Mouse (Mus musculus) left cerebral cortex, postnatal 4 days (tissue): ENCODE measurements around the gene Dst. TPM values are rescaled to one million over a fixed set of nuclear protein-coding genes. Genes with fewer than 3 reads are reported as not detected.
"Not testable (repeated sequence)": the region's sequence is repeated elsewhere in the genome, so short reads cannot be mapped to it uniquely, and the experiment has no call there.

Source experiments
- DNase-seq: peaks from one replicate; pipeline ENCODE4 v3.0.0-alpha.2; 2022
- intact Hi-C: fragments of 180-260 bp; cut with DNase I; formaldehyde crosslinking; loops from one replicate; pipeline ENCODE4 v1.15.1; 2025
- total RNA-seq, 2 experiments: library from RNA; stranded (reverse); gene quantifications; 2 replicates each; pipeline ENCODE4 v1.2.3; 2021

Dst gene
- total RNA-seq, 2 experiments from 2014 or later = 282 TPM

DNA sequence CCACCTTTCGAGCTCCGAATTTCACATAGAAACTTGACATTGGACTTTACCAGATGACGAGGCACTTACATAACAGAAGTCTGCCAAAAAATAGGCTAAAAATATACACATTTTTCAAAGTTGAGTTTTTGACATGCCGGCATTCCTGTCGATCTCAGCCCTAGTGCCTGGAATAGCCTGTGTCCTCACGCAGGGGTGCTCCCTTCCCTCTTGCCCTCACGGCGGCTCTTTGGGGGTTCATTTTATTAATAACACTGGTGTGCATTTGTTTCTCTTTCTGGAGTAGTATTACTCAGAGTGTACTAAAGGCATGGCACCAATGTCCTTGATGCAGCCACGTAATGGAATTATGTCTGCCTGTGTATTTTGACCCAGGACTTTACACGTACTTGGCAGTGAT, 146.9 kb downstream of the Dst start:
- intact Hi-C loops = no loop called here

DNA sequence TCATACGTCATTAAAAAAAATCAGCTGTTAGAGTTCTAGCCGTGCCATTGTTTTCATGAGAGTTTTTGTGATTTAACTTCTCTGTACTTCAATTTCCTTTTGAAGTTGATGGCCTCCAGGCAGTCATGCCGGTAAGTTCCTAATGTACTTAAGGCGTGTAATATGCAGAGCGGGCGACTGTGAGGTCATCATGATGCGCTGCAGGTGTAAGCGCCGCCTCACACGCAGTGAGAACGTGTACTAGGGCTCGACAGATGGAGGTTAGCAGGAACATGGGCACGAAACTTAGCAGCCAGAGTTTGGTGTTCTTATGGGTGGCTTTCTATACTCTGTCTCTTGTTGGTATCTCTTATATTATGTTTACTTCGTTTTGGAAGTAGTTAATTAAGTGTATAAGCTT, 148.6 kb downstream of the Dst start:
- DNase-seq = no peak
- intact Hi-C loops = no loop called here

More for the DNA sequence above, 146.9 kb downstream of the Dst start:
- DNase-seq = no peak

DNA sequence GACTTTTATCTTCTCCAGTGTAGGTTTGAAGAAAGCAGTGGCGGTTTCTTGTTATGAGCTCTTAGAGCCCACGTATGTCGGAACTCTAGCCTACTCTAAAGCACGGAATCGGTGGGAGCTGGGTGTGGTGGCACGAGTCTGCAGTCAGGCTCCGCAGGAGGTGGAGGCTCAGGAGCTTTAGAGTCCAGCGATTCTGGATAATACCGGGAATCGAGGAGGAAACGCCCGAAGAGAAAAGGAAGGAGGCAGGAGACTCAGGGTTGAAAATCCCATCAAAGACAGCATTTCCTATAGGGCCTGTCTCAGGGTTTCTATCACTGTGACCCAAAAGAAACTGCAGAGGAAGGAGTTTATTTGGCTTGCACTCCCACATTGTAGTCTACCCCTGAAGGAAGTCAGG, 151.2 kb downstream of the Dst start:
- intact Hi-C loops = no loop called here
- DNase-seq = no peak

DNA sequence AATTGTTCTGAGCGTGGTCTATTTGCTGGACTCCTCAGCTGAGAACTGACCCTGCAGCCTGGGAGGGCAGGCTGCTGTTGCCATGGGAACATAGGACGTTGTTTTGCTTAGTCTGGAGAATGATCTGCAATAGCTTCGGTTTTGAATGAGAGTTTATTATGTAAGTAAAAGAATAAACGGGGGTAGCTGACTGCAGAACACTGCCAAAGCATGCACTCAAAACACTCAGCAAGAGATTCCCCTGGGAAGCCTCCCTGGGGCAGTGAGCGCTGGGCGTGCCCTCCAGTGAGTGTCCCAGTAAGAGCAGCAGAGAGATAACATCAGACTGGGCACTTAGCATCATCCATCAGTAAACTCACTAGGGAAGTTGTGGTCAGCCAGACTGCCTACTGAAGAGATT, 152.4 kb downstream of the Dst start:
- DNase-seq = no peak
- intact Hi-C loops = no loop called here

DNA sequence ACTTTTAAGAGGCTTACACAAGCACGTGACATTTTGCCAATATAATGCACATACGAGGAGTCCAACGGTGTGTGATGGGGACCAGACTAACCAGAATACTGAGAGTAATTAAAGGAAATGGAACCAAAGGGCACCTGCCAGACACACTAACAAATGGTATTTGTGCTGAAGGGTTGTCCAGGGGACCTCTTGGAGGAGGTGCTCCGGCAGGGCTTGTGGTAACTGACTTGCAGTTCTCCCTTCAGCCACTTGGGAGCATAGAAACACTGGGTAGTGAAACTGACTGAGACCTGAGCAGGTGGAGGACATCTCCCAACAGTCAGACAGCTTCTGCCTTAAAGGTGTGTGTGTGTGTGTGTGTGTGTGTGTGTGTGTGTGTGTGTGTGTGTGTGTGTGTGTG, 153.1 kb downstream of the Dst start:
- intact Hi-C loops = no loop called here
- DNase-seq = peak; percentile 57

DNA sequence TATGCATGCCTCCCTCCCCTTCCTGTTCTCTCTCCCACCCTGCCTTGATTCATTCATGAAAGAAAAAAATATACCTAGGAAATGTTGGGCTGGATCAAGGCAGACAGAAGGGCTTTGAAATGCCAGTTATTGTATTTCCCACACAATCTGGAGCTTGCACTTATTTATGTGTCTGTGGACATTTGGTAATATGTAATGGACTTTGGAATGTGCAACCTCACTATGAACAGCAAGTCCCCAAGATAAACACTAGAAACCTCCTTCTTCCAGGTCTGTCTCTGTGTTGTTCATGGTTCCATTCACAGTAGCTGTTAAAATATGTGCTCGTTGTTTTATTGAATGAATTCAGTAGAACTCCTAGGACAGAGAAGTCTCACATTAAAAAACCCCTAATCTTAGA, 153.8 kb downstream of the Dst start:
- no peak for DNase-seq
- intact Hi-C loops = no loop called here

DNA sequence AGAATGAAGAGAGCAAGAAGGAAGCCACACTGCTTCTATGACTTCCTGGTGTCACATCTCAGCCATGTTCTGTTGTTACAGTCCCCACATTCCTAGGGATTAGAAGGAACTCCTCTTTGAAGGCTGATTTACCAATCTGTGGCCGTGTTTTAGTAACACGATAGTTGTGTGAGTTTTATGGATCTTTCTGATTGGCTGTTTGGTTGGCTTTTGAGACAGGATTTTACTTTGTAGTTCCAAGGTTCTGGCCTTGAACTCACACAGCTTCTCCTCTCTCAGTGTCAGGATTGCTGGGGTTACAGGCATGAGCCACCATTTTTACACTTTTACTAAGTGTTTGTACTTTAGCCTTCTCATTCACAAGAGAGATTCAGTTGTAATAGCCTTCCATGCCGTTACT, 155.9 kb downstream of the Dst start:
- intact Hi-C loops = no loop called here

DNA sequence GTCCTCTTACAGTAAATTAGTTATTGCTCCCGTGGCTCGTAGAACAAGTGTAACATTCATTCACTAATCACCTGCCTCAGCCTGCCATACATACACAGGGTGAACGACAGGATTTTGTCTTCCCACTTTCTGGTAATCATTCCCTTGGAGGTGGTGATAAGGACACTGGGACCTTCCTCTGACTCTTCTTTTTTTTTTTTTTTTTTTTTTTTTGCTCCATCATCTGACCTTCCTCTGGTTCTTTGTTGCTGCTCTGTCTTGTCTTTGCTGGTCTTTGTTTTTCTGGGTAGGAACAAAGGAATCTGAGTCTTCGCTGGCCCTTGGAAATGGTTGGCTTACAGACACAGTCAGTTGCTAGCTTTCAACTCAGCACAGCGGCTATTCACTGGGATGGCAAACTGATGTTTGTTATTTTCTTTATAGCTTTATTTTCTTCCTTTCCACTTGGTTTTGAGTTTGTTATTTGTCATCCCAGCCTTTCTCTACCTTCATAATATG, 157.6 kb downstream of the Dst start:
- DNase-seq = no peak
- intact Hi-C loops = no loop called here

More for the DNA sequence above, 155.9 kb downstream of the Dst start:
- DNase-seq = no peak

DNA sequence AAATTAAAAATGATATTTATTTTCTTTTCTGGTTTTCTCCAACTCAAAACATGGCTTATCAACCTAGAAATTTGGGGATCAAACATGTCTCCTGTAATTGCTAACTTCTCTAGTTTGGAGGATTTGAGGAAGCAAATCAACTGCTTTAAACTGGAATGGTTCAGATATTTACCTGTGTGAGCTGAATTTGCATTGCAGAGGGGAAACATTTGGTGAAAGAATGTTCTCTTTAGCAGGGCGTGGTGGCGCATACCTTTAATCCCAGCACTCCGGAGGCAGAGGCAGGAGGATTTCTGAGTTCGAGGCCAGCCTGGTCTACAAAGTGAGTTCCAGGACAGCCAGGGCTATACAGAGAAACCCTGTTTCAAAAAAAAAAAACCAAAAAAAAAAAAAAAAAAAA, 158.4 kb downstream of the Dst start:
- DNase-seq, intact Hi-C loops: not testable (repeated sequence)

DNA sequence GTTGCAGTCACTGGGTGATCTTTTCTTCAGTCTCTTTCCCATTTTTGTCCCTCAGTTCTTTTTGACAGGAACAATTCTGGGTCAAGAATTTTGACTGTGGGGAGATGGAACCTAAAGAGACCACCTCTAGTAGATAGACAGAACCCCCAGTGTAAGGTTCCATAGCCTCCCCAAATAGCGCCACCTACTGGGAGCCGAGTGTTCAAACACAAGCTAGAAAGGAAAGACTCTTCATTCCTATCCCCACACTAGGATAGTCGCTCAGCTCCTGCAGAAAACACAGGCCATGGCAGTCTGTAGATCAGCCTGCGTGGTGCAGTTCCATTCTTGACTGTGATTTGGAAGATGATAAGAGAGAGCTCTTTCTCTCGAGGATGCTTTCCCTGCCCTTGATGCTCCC, 160.3 kb downstream of the Dst start:
- peak; percentile 22 for DNase-seq
- intact Hi-C loops = no loop called here

DNA sequence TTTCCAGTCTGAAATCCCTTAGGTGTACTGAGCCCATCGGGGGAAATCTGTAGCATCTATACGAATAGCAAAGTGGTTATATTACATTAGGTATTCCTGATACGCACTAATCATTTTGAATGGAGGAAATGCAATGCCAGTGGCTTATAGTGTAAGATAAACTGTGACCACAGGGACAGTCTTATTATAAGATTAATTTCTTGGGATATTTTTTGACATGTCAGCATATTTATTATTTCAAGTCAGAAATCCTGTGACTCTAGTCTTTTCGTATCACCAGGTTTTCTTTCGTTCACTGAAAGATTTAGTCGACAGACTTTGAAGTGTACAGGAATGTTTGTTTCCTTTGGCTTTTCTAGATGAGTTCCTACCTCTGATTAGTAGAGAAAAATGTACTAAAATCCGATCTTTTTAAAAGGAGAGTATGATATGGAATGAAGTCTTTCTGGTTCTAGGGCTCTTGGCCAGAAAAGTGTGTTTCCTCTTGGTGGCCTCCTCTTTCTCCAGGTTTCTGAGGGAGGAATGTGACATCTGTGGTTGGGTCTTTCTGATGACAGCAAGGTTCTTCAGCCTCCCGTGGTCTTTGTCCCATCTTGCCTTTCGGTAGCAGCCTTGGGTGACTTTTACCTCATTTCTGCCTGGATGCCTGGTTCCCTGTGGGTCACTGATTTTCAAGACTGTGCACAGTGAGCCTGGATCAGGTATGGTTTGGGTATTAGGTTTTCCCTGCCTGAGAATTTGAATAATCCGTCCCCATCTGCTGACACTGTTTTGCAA, 161.7 kb downstream of the Dst start:
- no peak for DNase-seq
- intact Hi-C loops = no loop called here

DNA sequence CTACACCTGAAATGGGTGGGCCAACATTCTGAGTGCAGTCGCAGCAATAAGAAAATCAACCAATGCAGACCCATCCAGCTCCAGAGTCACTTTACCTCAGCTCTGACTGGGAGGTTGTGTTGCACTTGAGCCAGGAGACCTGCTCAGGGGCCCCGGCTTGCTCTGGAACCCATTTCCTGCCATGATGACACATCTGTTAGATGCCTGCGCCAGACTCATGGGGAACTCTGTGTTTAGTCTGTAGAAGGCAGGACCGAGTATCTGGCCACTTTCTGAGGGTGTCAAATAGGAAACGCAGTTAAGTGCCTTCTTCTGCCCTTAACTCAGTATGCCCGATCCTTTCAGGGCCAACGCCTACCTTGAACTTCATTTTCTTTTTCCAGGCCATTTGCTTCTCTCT, 162.4 kb downstream of the Dst start:
- intact Hi-C loops = no loop called here

DNA sequence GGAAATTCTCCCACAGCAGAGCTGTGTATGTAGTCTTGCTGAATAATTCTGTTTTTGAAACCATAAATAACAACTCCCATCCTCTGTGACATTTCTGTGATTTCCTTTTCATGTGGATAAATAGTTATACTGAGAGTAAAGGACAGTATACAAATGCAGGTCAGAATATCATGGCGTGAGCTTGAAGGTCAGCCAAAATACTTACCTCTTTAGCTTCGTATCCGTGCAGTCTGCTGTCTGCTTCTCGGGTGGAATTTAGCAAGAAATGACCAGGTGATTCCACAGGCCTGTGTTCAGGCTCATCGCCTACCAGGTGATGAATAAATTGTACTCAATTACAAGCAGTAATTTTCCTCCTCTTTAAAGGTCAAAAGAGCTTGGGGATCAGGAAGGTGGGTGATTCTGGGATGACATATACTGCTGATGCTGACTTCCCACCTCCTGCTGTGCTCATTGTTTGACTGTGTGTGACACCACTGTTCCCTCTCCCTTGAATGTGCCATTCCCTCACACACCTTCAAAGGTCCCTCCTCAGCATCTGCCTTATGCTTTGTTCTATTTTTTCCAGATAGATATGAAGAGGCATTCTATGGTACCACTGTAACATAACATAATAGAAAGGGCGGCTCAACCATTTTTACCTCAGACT, 163.1 kb downstream of the Dst start:
- intact Hi-C loops = no loop called here
- DNase-seq = no peak

More for the DNA sequence above, 162.4 kb downstream of the Dst start:
- no peak for DNase-seq

DNA sequence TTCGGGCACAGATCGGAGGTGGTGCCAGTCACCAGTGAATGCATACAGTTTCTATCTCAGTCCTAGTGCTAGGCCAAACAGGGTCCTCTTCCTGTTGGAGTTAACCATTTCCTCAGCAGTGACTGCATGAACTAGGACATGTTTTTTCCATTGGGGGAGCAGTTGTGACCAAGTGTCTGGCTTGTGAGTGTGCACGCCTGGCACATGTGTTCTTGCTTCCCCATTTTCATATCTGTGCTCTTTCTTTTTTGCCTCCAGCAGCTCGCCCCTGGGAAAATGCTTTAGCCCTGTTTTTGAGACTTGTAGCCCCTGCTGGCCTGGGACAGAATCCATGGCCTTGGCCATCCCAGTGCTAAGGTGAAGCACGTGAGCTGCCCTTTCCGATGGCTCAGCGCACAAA, 164.2 kb downstream of the Dst start:
- intact Hi-C loops = no loop called here
- no peak for DNase-seq

DNA sequence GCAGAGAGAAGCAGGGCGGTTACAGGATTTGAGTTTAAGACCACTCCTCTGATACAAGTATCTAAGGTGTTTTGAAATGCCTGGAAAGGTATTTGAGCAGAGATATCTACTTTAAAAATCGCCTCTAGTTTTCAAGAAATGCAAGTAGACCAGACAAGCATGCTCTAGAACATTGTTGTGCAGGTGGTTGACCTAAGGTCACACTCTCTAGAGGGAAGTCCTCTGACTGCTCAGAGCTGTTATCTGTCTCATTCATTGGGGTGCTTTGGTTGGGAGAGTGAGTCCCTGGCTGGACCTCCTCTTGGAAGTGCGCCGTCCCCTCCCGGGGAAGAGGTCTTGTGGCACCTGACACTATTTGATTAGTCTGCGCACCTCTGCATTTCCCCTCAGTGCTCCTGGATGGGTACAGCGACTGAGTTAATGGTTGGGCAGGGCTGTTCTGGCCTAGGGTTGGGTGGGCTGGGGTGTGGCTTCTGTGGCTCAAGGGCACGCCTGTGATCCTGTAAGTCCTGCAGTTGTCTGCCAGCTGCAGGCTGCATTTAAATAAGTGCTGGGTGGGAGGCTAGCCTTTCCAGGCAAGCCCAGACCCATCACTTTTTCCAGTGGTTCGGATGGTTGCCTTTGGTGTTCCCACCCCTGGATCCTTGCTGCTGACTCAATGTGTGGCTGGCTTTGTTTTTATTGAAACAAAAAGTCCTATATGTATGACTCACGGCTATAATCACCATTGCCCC, 165.6 kb downstream of the Dst start:
- no peak for DNase-seq
- intact Hi-C loops = no loop called here

DNA sequence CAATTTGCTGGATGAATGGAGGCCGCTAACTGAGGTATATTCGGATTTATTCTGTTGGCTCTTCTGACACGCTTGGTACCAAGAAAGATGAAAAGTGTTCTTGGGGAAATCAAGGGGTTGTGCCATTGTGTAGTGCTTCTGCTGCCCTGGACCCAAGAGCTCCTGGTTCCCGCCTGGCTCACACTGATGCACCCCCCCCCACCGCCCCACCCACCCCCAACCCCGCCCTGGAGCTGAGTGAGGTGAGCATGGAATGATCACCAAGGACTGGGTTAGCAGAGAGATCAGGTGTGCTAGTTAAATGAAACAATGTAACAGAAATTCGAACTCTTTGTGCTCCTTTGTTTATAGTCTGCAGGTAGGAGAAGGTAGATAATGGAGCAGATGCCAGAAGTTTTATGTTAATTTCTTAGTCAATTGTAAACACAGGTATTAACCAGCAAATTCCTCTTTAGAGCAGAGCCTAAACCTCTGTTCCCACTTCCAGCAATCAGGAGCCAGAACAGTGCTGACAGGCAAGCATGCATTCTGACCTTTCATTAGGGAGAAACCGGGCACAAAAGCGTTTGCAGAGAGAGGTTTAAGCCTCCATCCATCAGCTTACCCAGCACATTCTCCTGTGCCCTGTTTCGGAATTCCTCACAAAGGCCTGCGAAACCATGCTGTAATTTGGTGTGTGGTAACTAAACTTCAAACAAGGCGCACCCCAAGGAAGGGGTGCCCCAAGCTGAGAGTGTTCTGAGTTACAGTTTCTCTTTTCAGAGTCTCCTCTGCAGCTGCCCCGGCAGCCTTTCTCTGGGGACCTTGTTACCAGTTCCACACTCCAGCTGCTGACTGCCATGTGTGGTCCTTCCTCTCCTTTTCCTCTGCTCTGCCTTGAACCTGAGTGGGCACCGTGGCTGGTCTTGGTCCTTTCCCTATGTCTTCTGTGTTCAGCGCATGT, 166.5 kb downstream of the Dst start:
- intact Hi-C loops = no loop called here
- no peak for DNase-seq

DNA sequence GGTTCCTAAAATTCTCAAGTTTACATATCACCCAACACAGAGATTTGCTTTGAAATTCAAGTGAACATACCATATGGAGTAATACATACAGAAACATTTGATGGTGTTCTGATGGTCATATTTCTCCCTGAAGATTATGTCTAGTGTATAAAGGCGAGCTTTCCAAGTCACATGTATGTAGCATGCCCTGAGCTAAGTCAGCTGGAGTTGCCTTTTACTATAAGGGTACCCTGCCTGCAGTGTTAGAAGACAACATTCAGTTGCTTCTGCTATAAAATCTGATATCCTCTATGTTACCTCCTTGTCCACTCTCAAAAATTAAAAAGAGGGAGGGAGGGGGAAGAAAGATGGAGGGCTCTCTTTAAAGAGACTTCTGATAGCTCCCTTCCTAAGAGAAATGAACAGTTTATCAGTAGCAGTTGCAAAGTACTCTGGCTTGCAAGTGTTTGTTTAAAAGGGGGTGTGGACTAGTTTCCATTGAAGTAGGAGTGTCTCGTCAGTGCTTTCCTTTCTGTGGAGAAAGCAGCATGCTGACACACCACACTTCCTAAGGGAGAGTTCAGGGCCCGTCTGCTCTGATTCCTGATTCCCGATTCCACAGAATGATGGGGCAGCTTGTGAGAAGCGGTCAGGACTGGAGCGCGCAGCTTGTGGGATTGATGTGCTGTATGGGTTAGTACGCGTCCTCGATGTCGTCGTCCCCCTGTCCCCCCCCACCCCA, 168.8 kb downstream of the Dst start:
- DNase-seq = no peak
- intact Hi-C loops = no loop called here

DNA sequence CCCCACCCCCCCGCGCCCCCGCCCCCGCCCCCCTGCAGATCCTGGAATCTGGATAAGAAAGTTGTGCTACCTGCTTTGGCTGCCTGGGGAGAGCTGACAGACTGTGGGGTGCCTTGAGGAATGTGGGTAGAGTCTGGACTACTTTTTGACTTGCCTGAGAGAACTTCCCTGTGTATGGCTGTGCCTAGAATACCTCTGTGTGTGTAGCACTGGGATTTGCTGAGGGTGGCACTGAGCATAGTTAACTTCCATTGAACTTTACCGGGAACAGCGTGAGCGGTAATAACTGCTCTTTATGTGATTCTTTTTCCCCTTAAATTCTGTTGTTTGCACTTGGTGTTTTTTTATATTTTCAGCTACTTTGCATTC, 169.4 kb downstream of the Dst start:
- intact Hi-C loops = no loop called here
- no peak for DNase-seq

DNA sequence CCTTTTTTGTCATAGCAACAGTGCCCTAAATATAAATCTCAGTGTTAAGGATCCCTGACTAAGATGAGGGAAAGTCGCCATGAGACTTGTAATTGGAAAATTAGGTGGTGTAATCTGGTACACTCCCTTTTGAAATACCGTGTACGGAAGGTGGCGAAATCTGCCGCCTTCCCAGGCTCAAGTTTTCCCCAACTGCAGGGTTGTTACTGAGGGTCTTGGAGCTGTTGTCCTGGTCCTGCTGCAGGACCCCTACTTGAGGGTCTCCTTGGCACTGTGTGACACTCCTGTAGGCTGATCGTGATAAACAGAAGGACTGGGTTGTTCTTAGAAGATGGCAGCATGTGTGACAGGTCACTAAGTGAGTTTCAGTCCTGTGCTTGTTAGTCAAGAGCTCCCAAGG, 169.9 kb downstream of the Dst start:
- no peak for DNase-seq
- intact Hi-C loops = no loop called here

DNA sequence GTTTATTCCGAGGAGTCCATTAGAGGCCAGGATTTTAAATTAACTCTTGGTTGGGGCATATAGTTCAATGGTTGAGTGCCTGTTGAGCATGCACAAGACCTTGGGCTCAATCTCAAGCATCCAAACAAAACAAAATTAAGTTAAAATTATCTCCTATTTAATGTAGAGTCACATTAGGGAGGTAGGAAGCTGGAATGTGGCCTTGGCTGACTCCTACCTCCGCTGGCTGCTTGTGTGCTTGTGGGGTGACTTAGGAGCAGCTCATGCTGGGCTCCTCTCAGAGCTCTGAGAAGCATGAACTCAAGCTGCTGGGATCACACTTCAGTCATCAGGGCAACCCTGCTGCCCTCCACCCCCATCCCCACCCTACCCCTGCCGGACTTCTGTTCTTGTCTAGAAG, 181.0 kb downstream of the Dst start:
- intact Hi-C loops = no loop called here
- no peak for DNase-seq
